Mouse (Mus musculus): ENCODE data around the gene Ctxn2.

The Ctxn2 gene

GRCm38 (mm10) chr2:125135903-125136811 lies at the start of gene Ctxn2:
Gene Ctxn2, plus strand, starts transcription at chr2:125136692.
- under 1% methylated on average over 39 of the region's 39 CpGs for WGBS

- WGBS, result 98% methylated on average over 7 of the region's 7 CpGs
These were observed 47.7 kb upstream of the Ctxn2 start for GRCm38 (mm10) chr2:125088757-125089156.

- WGBS, result 86% methylated on average over 3 of the region's 3 CpGs
These were observed 44.4 kb upstream of the Ctxn2 start for GRCm38 (mm10) chr2:125092123-125092522.

GRCm38 (mm10) chr2:125104491-125104890 lies 32.0 kb upstream of the Ctxn2 start:
- 95% methylated on average over 13 of the region's 13 CpGs for WGBS

- 82% methylated on average over 4 of the region's 4 CpGs for WGBS
These were observed 30.0 kb upstream of the Ctxn2 start for GRCm38 (mm10) chr2:125106536-125106935.

- 55% methylated on average over 6 of the region's 6 CpGs for WGBS
These were observed 16.9 kb upstream of the Ctxn2 start for GRCm38 (mm10) chr2:125119381-125120110.

- 19% methylated on average over 4 of the region's 4 CpGs for WGBS
These were observed 14.2 kb upstream of the Ctxn2 start for GRCm38 (mm10) chr2:125122288-125122623.

- 1% methylated on average over 59 of the region's 59 CpGs for WGBS
These were observed 13.6 kb upstream of the Ctxn2 start for GRCm38 (mm10) chr2:125122624-125123476.

GRCm38 (mm10) chr2:125123477-125123852 lies 13.0 kb upstream of the Ctxn2 start, which contains the start of gene Myef2:
Gene Myef2, minus strand, starts transcription at chr2:125123661.
- under 1% methylated on average over 47 of the region's 48 CpGs for WGBS

GRCm38 (mm10) chr2:125125824-125126223 lies 10.7 kb upstream of the Ctxn2 start:
- WGBS, result 39% methylated on average over 4 of the region's 4 CpGs

GRCm38 (mm10) chr2:125126792-125127191 lies 9.7 kb upstream of the Ctxn2 start:
- WGBS, result 89% methylated on average over 3 of the region's 3 CpGs

- WGBS, result 51% methylated on average over 4 of the region's 4 CpGs
These were observed 2.4 kb upstream of the Ctxn2 start for GRCm38 (mm10) chr2:125134113-125134512.

- WGBS, result 21% methylated on average over 7 of the region's 7 CpGs
These were observed 354 bp downstream of the Ctxn2 start for GRCm38 (mm10) chr2:125136846-125137245.

- WGBS, result 95% methylated on average over 6 of the region's 6 CpGs
These were observed 15.9 kb downstream of the Ctxn2 start, which contains the start of gene Slc12a1 for GRCm38 (mm10) chr2:125152388-125152787. Gene Slc12a1, plus strand, starts transcription at chr2:125152505.

- WGBS, result 91% methylated on average over 9 of the region's 9 CpGs
These were observed 17.8 kb downstream of the Ctxn2 start for GRCm38 (mm10) chr2:125154294-125154693.

- WGBS, result 60% methylated on average over 2 of the region's 2 CpGs
These were observed 19.0 kb downstream of the Ctxn2 start for GRCm38 (mm10) chr2:125155504-125155903.

GRCm38 (mm10) chr2:125162012-125162470 lies 25.5 kb downstream of the Ctxn2 start:
- WGBS, result 45% methylated on average over 4 of the region's 4 CpGs

- 74% methylated on average over 7 of the region's 7 CpGs for WGBS
These were observed 41.8 kb downstream of the Ctxn2 start for GRCm38 (mm10) chr2:125178225-125178798.

GRCm38 (mm10) chr2:125187904-125188303 lies 51.4 kb downstream of the Ctxn2 start:
- 90% methylated on average over 11 of the region's 11 CpGs for WGBS

GRCm38 (mm10) chr2:125189197-125189596 lies 52.7 kb downstream of the Ctxn2 start:
- 2% methylated on average over 2 of the region's 2 CpGs for WGBS

GRCm38 (mm10) chr2:125196771-125197170 lies 60.3 kb downstream of the Ctxn2 start:
- WGBS, result 45% methylated on average over 7 of the region's 7 CpGs
